Mouse (Mus musculus): ENCODE measurements around the gene Baiap2. TPM values are rescaled to one million over a fixed set of nuclear protein-coding genes. Genes with fewer than 3 reads are reported as not detected.

Baiap2 gene
- total and polyA plus RNA-seq, 3 experiments, result 3.4 to 6.7 (median 6.1) TPM

DNA sequence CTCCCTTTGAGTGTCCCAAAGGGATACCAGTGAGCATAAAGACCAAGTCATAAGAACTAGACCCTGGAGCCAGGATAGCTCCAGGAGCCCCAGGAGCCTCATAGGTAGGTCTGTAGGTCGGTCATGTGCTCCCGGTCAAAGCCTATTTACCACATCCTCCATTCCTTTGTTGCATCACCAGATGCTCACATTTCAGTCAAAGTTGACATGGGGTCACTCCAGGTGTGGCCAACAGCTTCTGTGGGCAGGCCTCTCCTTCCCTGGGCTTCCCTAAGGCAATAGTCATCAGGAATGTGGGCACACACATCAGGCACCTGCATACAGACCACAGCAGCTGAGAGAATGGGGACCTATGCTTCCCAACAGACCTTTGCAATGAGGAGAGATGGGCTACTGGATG lies 25.3 kb downstream of the Baiap2 start:
- dilution Hi-C loops (cut with MboI; ENCODE audit: extremely low pct_ligation_motif_present, extremely low pct_unique_long_range_greater_than_20kb, low sequenced_read_pairs), result no loop called here
- peaks cover 0 to 7% of the 10 kb centered on the region in 2 experiments for H3K36me3 ChIP-seq (replicated peaks in 1 of 2; ENCODE audit: control insufficient read depth in 1 of 2, insufficient read depth in 1 of 2, low read length in 1 of 2)
- no peaks in the 10 kb centered on the region for H3K27me3 ChIP-seq (replicated peaks)
- H3K79me2 ChIP-seq (replicated peaks; ENCODE audit: control insufficient read depth, extremely low read depth, insufficient read depth, poor library complexity, severe bottlenecking), result no peaks in the 10 kb centered on the region
- TF ChIP-seq POLR2A (IDR thresholded peaks at IDR 0.05; ENCODE audit: low read depth, low read length) (no peak), GABPA (IDR thresholded peaks at IDR 0.05; ENCODE audit: insufficient replicate concordance, low read depth, low read length) (no peak), MAX (IDR thresholded peaks at IDR 0.05; ENCODE audit: low read length) (no peak), CHD1 (IDR thresholded peaks at IDR 0.05; ENCODE audit: low read depth, low read length) (no peak), ZMIZ1 (IDR thresholded peaks at IDR 0.05; ENCODE audit: low read depth, low read length) (no peak), SMC3 (IDR thresholded peaks at IDR 0.05; ENCODE audit: low read depth, low read length) (no peak), CHD2 (IDR thresholded peaks at IDR 0.05; ENCODE audit: low read length) (no peak), ZKSCAN1 (IDR thresholded peaks at IDR 0.05; ENCODE audit: borderline replicate concordance, low read depth, low read length) (no peak), MAZ (IDR thresholded peaks at IDR 0.05; ENCODE audit: low read depth, low read length) (no peak), RAD21 (IDR thresholded peaks at IDR 0.05; ENCODE audit: low read depth, low read length) (no peak)
- in situ Hi-C loops (cut with MboI; ENCODE audit: low pct_ligation_motif_present, low pct_unique_long_range_greater_than_20kb, low sequenced_read_pairs), result no loop called here
- H3K4me3 ChIP-seq (replicated peaks in 1 of 3; ENCODE audit: low read depth in 2 of 3, low read length in 2 of 3, poor library complexity in 1 of 3), result no peak overlapping the region
- H3K27ac ChIP-seq (ENCODE audit: insufficient read depth, low read depth), result no peak overlapping the region
- H3K4me1 ChIP-seq (ENCODE audit: control insufficient read depth in 1 of 2, insufficient read depth in 2 of 2), result peaks cover 3 to 10% of the 10 kb centered on the region in 2 experiments; a peak in 2 of 4 replicates
- H3K4me2 ChIP-seq (ENCODE audit: insufficient read depth, low read depth, poor library complexity, severe bottlenecking), result no peak overlapping the region
- DNase-seq (ENCODE audit: extremely low read depth), result no peak
- H3K9me3 ChIP-seq (replicated peaks; ENCODE audit: low read length), result no peaks in the 10 kb centered on the region
- no peak overlapping the region for H3K9ac ChIP-seq (ENCODE audit: insufficient read depth, low read depth)

DNA sequence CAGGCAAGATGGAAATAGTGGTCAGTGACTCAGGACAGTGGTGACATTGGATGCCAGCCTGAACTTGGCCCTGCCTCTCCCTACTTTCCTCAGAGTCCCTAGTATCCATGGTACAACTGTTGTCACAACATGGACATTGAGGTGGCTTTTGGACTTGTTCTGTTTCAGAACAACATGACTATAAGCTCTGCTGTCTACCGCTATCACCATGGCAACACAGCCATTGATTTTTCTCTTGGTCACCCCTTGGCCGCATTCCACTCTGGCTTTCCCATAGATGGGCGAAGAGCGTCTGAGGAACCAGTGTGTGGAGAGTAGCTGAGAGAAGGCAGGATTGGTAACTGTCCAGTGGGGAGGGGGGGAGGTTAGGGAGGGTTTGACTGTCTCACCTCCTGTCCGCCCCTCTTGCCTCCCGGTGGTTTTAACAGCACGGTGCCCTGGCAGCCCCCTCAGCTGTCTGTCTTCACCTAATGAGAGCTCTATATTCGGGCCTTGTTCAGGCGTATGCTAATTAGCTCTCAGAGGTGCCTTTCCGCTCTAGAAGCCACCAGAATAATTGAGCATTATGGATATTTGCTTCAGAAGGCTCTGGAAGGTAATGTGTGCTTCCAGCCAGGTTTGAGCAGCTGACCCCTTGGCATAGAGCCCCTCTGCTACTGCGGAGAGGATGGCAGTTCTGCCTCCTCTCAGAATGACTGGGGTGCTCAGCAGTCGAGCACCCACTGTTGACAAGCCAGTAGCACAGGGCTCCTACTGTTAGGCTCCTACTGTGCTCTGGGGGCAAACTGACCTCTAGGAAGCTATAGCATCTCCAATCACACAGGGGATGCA lies 27.7 kb downstream of the Baiap2 start:
- Histone ChIP-seq H3K79me2 (replicated peaks; ENCODE audit: control insufficient read depth, extremely low read depth, insufficient read depth, poor library complexity, severe bottlenecking) (no peaks in the 10 kb centered on the region), H3K9ac (ENCODE audit: insufficient read depth, low read depth) (no peak overlapping the region), H3K4me1 (ENCODE audit: control insufficient read depth in 1 of 2, insufficient read depth in 2 of 2) (peaks cover 3 to 10% of the 10 kb centered on the region in 2 experiments; a peak in 2 of 4 replicates), H3K27ac (ENCODE audit: insufficient read depth, low read depth) (no peak overlapping the region), H3K27me3 (replicated peaks) (no peaks in the 10 kb centered on the region), H3K36me3 (replicated peaks in 1 of 2; ENCODE audit: control insufficient read depth in 1 of 2, insufficient read depth in 1 of 2, low read length in 1 of 2) (peaks cover 0 to 7% of the 10 kb centered on the region in 2 experiments), H3K4me3 (replicated peaks in 1 of 3; ENCODE audit: low read depth in 2 of 3, low read length in 2 of 3, poor library complexity in 1 of 3) (no peak overlapping the region), H3K4me2 (ENCODE audit: insufficient read depth, low read depth, poor library complexity, severe bottlenecking) (no peak overlapping the region), H3K9me3 (replicated peaks; ENCODE audit: low read length) (no peaks in the 10 kb centered on the region)
- TF ChIP-seq ETS1 (conservative IDR thresholded peaks at IDR 0.05; ENCODE audit: low read depth, low read length), result no peak
- TF ChIP-seq MYC (IDR thresholded peaks at IDR 0.05; ENCODE audit: low read depth, low read length), result no peak
- TF ChIP-seq BHLHE40 (IDR thresholded peaks at IDR 0.05; ENCODE audit: low read depth, low read length), result no peak
- TF ChIP-seq IRF4 (IDR thresholded peaks at IDR 0.05; ENCODE audit: low read depth, low read length), result no peak
- TF ChIP-seq ELF1 (IDR thresholded peaks at IDR 0.05; ENCODE audit: low read depth, low read length), result no peak
- TF ChIP-seq SIN3A (IDR thresholded peaks at IDR 0.05; ENCODE audit: low read length), result no peak
- no peak for TF ChIP-seq TCF12 (IDR thresholded peaks at IDR 0.05; ENCODE audit: low read depth, low read length)
- TF ChIP-seq MAX (IDR thresholded peaks at IDR 0.05; ENCODE audit: low read length), result no peak
- DNase-seq (ENCODE audit: extremely low read depth), result no peak
- in situ Hi-C loops (cut with MboI; ENCODE audit: low pct_ligation_motif_present, low pct_unique_long_range_greater_than_20kb, low sequenced_read_pairs), result no loop called here
- dilution Hi-C loops (cut with MboI; ENCODE audit: extremely low pct_ligation_motif_present, extremely low pct_unique_long_range_greater_than_20kb, low sequenced_read_pairs), result no loop called here

Data from CH12.LX (cell line).